Mouse (Mus musculus): ENCODE data around the gene Scrg1.
"Not testable (repeated sequence)": the region's sequence is repeated elsewhere in the genome, so short reads cannot be mapped to it uniquely, and the experiment has no call there.

Gene Scrg1

DNA sequence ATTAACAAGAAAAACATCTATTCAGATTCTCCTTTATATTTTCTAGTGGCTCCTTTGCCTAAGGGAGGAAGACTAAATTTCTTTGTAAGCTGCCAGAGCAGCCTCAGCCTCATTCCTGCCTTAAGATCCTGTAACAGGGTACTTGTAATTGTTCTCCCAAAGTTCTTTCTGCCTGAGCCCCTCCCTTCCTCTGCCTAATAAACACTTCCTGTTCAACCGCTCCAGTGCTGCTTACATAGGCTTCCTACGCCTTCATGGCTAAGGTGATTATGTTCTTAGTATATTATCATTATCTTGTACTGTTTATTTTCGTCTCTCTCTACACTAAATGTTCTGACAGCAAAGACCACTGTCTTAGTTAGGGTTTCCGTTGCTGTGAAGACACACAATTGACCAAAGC is 52.9 kb downstream of the Scrg1 start:
- no peak for DNase-seq (ENCODE audit: low spot score in 2 of 2)

DNA sequence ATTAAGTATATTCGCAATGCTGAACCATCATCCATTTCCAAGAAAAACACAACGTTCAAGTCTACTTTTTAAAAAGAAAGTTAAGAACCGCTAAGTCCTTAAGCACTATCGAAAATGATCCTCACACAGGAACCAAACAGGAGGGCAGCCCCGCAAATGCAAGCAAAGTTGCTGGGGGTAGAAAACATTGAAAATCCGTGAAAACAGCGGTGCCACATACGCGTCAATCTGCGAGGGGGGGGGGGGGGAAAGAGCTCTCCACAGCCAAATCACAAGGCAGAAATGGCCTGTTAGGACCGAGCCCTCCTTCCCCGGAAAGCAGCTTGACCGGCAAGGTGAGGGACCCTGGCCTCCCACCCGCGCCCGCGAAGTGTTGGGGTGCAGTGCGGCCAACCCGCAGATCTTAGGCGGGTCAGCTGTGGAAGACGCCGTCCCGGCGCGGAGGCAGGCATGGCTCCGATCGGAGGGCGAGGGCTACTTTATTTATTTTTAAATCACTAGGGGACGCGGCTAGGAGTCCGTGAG is 55.1 kb downstream of the Scrg1 start:
- DNase-seq (ENCODE audit: low spot score in 2 of 2) = no peak

DNA sequence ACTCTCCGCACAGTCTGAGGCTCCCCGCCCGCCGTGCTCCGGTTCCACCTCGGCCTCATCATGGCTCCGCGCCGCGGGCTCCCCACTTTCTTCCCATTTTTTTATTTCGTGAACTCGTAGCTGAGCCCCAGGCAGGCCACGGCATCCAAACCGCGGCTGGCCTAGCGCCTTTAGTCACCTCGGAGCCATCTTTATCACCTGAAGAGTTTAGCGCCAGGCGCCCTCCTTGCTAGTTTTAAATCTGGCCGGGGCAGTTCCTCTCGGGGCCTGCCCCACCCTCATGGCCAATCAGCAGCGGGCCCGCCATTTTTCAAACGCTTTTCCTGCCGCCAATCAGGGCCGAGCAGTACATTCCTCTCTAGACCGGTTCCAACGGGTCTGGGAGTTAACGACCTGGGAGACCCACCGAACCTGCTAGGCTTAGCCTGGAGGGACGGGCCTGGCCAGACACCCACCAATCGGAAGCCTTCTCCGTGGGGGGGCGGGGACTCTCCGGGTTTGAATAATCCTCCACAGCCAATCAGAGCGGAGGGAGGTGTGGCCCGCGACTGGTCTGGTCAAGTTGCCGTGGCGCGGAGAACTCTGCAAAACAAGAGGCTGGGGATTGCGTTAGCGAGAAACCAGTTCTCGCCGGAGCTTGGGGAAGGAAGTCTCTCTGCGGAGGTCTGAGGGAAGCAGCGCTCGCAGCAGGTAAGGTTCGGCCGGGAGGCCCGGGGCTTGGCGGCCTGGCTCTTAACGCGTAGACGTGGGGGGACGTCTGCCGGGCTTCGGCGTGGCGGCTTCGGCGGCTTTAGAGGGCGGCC is 55.8 kb downstream of the Scrg1 start, which contains the start of gene Hmgb2:
Hmgb2 (plus strand) TSS at position 592 of the 803 bp plus-strand sequence.
- DNase-seq (ENCODE audit: low spot score in 2 of 2) = peak; percentile 99

DNA sequence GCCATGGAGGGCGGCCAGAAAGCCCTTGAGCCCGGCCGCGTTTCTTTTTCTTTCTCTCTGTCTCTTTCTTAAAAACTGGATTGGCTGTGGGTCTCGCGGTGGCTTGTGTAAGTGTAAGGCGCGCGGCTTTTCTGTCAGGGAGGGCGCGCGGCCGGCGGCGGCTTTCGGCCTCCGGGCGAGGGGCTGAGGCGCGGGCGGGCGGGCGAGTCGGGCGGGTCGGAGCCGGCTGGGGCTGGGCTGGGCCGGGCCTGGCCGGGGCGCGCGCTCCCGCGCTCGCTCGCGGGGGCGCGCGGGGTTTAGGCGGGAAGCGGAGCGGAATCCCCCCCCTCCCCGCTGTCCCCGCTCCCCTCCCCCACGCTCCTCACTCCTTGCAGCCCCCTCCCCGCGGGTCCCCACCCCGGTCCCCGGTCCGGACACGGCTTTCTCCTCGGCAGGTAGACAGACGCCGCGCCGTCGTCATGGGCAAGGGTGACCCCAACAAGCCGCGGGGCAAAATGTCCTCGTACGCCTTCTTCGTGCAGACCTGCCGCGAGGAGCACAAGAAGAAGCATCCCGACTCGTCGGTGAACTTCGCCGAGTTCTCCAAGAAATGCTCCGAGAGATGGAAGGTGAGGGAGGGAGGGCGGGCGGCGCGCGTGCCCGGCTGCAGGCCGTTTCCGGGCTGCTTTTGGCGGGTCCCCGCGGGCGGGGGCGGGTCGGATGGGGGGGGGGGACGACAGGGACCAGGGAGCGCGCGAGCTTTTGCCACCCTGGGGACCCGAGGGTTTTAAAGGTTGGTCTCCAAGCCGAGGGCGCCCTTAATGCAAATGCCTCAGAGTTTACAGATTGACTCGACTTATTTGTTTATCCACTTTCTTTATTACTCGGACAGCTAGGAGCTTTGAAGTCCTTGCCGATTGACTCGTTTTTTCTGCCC is 56.7 kb downstream of the Scrg1 start:
- DNase-seq (ENCODE audit: low spot score in 2 of 2) = no peak

DNA sequence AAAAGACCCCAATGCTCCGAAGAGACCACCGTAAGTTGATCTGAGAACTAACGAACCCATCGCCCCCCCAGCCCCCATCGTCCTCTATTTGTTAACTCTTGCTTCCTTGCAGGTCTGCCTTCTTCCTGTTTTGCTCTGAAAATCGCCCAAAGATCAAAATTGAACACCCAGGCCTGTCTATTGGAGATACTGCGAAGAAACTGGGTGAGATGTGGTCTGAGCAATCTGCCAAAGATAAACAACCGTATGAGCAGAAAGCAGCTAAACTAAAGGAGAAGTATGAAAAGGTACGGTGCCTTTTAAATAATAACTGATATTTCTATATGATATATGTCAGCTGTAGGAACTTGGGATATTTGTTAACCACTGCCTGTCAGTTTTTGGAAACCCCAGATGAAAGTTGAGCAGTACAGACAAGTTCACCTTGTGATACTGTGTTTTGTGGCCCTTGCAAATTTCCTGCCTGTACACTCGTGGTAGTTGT is 57.5 kb downstream of the Scrg1 start:
- not testable (repeated sequence) for DNase-seq (ENCODE audit: low spot score in 2 of 2)

DNA sequence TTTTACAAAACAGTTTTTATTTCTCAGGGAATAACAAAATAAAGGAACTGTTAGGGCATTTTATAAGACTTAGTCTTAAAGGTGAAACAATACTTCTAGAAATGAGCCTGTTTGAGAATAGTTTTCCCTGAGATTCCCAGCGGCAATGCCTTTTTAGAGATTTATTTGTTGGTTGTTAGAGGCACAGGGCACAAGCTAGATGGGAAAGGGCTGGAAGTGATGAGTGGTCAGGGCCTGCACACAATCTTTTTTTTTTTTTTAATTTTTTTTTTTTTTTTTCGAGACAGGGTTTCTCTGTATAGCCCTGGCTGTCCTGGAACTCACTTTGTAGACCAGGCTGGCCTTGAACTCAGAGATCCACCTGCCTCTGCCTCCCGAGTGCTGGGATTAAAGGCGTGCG is 61.0 kb downstream of the Scrg1 start:
- DNase-seq (ENCODE audit: low spot score in 2 of 2) = not testable (repeated sequence)

DNA sequence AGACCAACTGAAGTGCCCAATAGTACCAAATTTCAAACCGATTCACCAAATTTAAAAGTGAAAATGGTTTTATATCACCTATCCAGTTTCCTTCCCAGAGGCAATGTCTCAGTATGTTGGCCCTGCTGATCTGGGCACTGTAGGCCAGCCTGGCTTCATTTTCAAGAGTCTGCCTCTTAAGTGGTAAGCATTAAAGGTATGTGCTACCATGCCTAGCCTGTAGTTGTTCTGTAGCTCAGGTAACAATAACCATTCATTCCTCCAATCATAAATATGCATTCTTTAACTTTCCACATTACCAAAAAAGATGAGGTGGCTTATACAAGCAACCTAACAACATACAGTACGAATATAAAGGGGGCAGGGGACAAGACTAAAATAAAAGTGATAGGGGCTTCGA is 62.0 kb downstream of the Scrg1 start:
- no peak for DNase-seq (ENCODE audit: low spot score in 2 of 2)

DNA sequence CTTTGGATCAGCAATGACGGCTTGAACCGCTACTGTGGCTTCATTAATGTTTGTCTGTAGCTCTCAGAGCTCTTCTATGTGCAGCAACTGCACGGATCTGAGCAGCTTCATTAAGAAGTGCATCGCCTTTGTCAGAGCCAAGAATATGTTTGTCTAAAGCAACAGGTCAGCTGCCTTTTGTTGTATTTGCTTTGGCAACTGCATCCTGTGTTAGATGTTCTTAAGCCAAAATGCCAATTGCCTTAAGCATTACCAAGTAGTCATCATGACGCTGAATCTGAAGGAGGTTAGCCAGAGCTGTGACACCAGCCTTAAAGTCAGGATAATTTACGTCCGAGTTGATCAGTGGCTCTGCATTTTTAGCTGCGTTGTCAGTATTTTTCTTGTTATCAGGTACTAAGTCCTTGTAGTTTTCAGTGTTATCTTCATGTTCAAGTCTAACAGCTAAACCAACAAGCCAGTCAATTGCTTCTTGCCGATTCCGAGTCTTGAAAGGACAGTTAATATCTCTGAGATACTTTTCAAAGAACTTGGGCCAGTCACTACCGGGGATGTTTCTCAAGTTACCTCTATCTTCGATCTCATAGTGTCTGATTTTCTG is 64.6 kb downstream of the Scrg1 start:
- no peak for DNase-seq (ENCODE audit: low spot score in 2 of 2)
